Mouse (Mus musculus): ENCODE results near the gene Mb21d2.

Gene Mb21d2

GRCm38 (mm10) chr16:28793115-28793514, 136.4 kb downstream of the Mb21d2 start:
- in situ Hi-C loops (cut with MboI; ENCODE audit: low sequenced_read_pairs), result no loop called here
